ENCODE assay signal across 34 mouse cellular contexts in the genomic region with DNA sequence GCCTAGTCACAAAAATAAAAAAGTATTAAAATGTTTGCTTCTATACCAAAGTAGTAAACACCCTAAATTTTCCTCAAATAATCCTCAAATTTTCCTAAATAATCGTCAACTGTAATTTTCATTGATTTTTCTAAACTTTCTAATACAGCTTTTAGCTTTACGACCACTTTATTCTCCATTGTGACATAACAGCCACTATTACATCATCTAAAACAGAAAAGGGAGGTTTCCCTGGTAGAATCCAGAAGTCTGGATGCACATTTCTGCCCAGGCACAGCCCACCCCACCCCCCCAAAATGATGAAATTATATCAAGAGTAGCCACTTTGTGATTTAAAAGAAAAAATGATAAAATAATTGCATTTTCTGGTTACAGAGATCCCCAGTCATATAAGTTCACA. TPM values are rescaled to one million over a fixed set of nuclear protein-coding genes. Genes with fewer than 3 reads are reported as not detected.
"Had no signal": no experiment of that assay in that cellular context is flagged by ENCODE, and none has a peak within 500 bp of the region (broad histone marks: within the 10 kb centered on the region; RNA-seq: fewer than 3 reads in every experiment).

No protein-coding gene starts in this region.

- H3K4me3 ChIP-seq: left cerebral cortex, adult 2 months; limb, embryonic 10.5 days; limb, embryonic 12.5 days; limb, embryonic 13.5 days; limb, embryonic 15.5 days; liver, embryonic 12.5 days; liver, embryonic 13.5 days; liver, embryonic 15.5 days; lung, embryonic 15.5 days; midbrain, embryonic 10.5 days; midbrain, embryonic 12.5 days; midbrain, embryonic 13.5 days; midbrain, embryonic 15.5 days had no signal

- H3K36me3 ChIP-seq: limb, embryonic 10.5 days; limb, embryonic 12.5 days; limb, embryonic 13.5 days; limb, embryonic 15.5 days; liver, embryonic 12.5 days; liver, embryonic 13.5 days; liver, embryonic 15.5 days; lung, embryonic 15.5 days; midbrain, embryonic 10.5 days; midbrain, embryonic 12.5 days; midbrain, embryonic 13.5 days; midbrain, embryonic 15.5 days had no signal

- H3K4me2 ChIP-seq: limb, embryonic 12.5 days; limb, embryonic 13.5 days; limb, embryonic 15.5 days; liver, embryonic 11.5 days; liver, embryonic 12.5 days; liver, embryonic 13.5 days; liver, embryonic 15.5 days; lung, embryonic 14.5 days; lung, embryonic 15.5 days; midbrain, embryonic 11.5 days; midbrain, embryonic 12.5 days; midbrain, embryonic 13.5 days; midbrain, embryonic 15.5 days had no signal

- DNase-seq: left cerebral cortex, postnatal 4 days; liver; liver, embryonic 13.5 days; liver, postnatal 0 days; lung, adult 18-20 months; lung, adult 2 months; lung, postnatal 14 days; lung, postnatal 36 days; midbrain, embryonic 14.5 days had no signal

RNA-seq across cellular contexts. Expression of gene Gdf7, which starts 5.6 kb away (rescaled TPM):
- total RNA-seq: left cerebral cortex, postnatal 4 days; liver, adult 2 months; megakaryocyte progenitor cell, adult 5-6 weeks; megakaryocyte, adult 5-6 weeks; megakaryocyte-erythroid progenitor cell, adult 5-6 weeks; monocyte, adult 5-6 weeks had no signal
- polyA plus RNA-seq: liver, adult 2 months; liver, embryonic 11.5 days; liver, embryonic 12.5 days; liver, embryonic 13.5 days; liver, embryonic 14.5 days; liver, embryonic 15.5 days; liver, embryonic 16.5 days; liver, postnatal 0 days; lung, embryonic 14.5 days; lung, embryonic 15.5 days; lung, embryonic 16.5 days; lung, postnatal 0 days; macrophage had no signal
